Mouse (Mus musculus) heart, embryonic 10.5 days (tissue): Measurements from ENCODE around the gene Defb10. TPM values are rescaled to one million over a fixed set of nuclear protein-coding genes. Genes with fewer than 3 reads are reported as not detected.
"Not testable (repeated sequence)": the region's sequence is repeated elsewhere in the genome, so short reads cannot be mapped to it uniquely, and the experiment has no call there.

Experiments used
- DNase-seq: peaks from one replicate; pipeline ENCODE4 v3.0.0-alpha.2; 2017; ENCODE audit warnings: low spot score
- H3K27ac ChIP-seq: fragments of 300-500 bp; sonication (generic); 2 replicates; pipeline ENCODE4 v1.5.1; 2016; ENCODE audit warnings: mild to moderate bottlenecking
- H3K27me3 ChIP-seq: fragments of 300-500 bp; sonication (generic); 2 replicates; pipeline ENCODE4 v1.6.1; 2016; ENCODE audit warnings: mild to moderate bottlenecking; ENCODE audit not compliant: poor library complexity, insufficient read depth, severe bottlenecking
- H3K36me3 ChIP-seq: fragments of 300-500 bp; sonication (generic); 2 replicates; pipeline ENCODE4 v1.6.1; 2016; ENCODE audit warnings: mild to moderate bottlenecking, moderate library complexity
- H3K4me1 ChIP-seq: fragments of 300-500 bp; sonication (generic); 2 replicates; pipeline ENCODE4 v1.6.1; 2016; ENCODE audit warnings: mild to moderate bottlenecking
- H3K4me3 ChIP-seq: fragments of 300-500 bp; sonication (generic); 2 replicates; pipeline ENCODE4 v1.5.1; 2016; ENCODE audit warnings: mild to moderate bottlenecking, moderate library complexity
- H3K9me3 ChIP-seq: fragments of 300-500 bp; sonication (generic); 2 replicates; pipeline ENCODE4 v1.6.1; 2016; ENCODE audit warnings: mild to moderate bottlenecking, moderate library complexity
- WGBS: fragments of 180-500 bp; shearing (Covaris S2); methylation state at CpG from one replicate; pipeline ENCODE4 v1.1.7; 2016; 5-methylcytosine and 5-hydroxymethylcytosine counted together
- polyA plus RNA-seq: library from polyadenylated mRNA; unstranded; fragments of >200 nt; fragmentation: Nextera tagmentation; extraction: Ambion mirVana; gene quantifications from 2 replicates; pipeline ENCODE4 v1.2.1, GENCODE M21; 2016

Defb10 gene
- polyA plus RNA-seq, result not detected in 2 replicates

GRCm38 (mm10) chr8:21858586-21858985 is at the start of gene Defb10:
Gene Defb10, plus strand, starts transcription at chr8:21858901.
- H3K27ac ChIP-seq, H3K36me3 ChIP-seq, H3K27me3 ChIP-seq, H3K4me3 ChIP-seq, DNase-seq, H3K9me3 ChIP-seq, H3K4me1 ChIP-seq: not testable (repeated sequence)
- WGBS, result 50% methylated on average over 1 of the region's 1 CpGs

- H3K4me1 ChIP-seq, H3K27ac ChIP-seq, H3K27me3 ChIP-seq, H3K36me3 ChIP-seq, DNase-seq, H3K4me3 ChIP-seq, H3K9me3 ChIP-seq: not testable (repeated sequence)
These were observed 26.6 kb downstream of the Defb10 start, which contains the start of gene Defb9 for GRCm38 (mm10) chr8:21885321-21885720. Gene Defb9, minus strand, starts transcription at chr8:21885421.

- H3K9me3 ChIP-seq, H3K27ac ChIP-seq, DNase-seq, H3K4me1 ChIP-seq, H3K36me3 ChIP-seq, H3K27me3 ChIP-seq, H3K4me3 ChIP-seq: not testable (repeated sequence)
These were observed 47.6 kb downstream of the Defb10 start, which contains the start of gene Defb11 for GRCm38 (mm10) chr8:21906290-21906689. Gene Defb11, minus strand, starts transcription at chr8:21906412.

Other genes with a start within 250 kb of the Defb10 start
- not detected in 2 replicates for gene Defa26, start 240.7 kb upstream of the Defb10 start, polyA plus RNA-seq
- not detected in 2 replicates for gene Defa17, start 203.1 kb upstream of the Defb10 start, polyA plus RNA-seq
- gene Defa34, start 193.1 kb upstream of the Defb10 start, polyA plus RNA-seq, result not detected in 2 replicates
- gene AY761184, start 155.3 kb upstream of the Defb10 start, polyA plus RNA-seq, result not detected in 2 replicates
- gene Defa24, start 124.4 kb upstream of the Defb10 start, polyA plus RNA-seq, result not detected in 2 replicates
- gene Defb50, start 35.4 kb upstream of the Defb10 start, polyA plus RNA-seq, result not detected in 2 replicates
- gene Defb2, start 19.0 kb upstream of the Defb10 start, polyA plus RNA-seq, result not detected in 2 replicates
- gene Defb9, start 26.5 kb downstream of the Defb10 start, polyA plus RNA-seq, result not detected in 2 replicates
- gene Defb11, start 47.5 kb downstream of the Defb10 start, polyA plus RNA-seq, result not detected in 2 replicates
- not detected in 2 replicates for gene Defb15, start 73.8 kb downstream of the Defb10 start, polyA plus RNA-seq
- gene Defb35, start 79.5 kb downstream of the Defb10 start, polyA plus RNA-seq, result not detected in 2 replicates
- gene Defb13, start 87.9 kb downstream of the Defb10 start, polyA plus RNA-seq, result not detected in 2 replicates
- not detected in 2 replicates for gene Fam90a1a, start 99.8 kb downstream of the Defb10 start, polyA plus RNA-seq
- not detected in 2 replicates for gene Ccdc70, start 110.9 kb downstream of the Defb10 start, polyA plus RNA-seq
- gene Atp7b, start 201.4 kb downstream of the Defb10 start, polyA plus RNA-seq, result 3.4 and 3.8 TPM in 2 replicates
- 20.3 and 34.6 TPM in 2 replicates for gene Alg11, start 201.8 kb downstream of the Defb10 start, polyA plus RNA-seq